Mouse (Mus musculus) CH12.LX (cell line): ENCODE measurements around the gene Clmn. TPM values are rescaled to one million over a fixed set of nuclear protein-coding genes. Genes with fewer than 3 reads are reported as not detected.

Experiments
- DNase-seq: peaks from one replicate; pipeline ENCODE4 v3.0.0-alpha.2; 2013; ENCODE audit errors: extremely low read depth
- H3K27ac ChIP-seq: 2 replicates; pipeline ENCODE4 v1.5.1; 2012; ENCODE audit warnings: low read depth, mild to moderate bottlenecking, control low read depth, moderate library complexity; ENCODE audit not compliant: insufficient read depth
- H3K27me3 ChIP-seq: replicated peaks from 2 replicates; pipeline ENCODE3; 2012; ENCODE audit warnings: inconsistent platforms
- H3K36me3 ChIP-seq, 2 experiments: replicated peaks in 1 of 2; 2 replicates each; pipeline versions ENCODE3 to v1.6.1; 2012; ENCODE audit warnings: inconsistent platforms in 1 of 2, low read length in 1 of 2, mild to moderate bottlenecking in 1 of 2, mixed read lengths in 1 of 2, moderate library complexity in 1 of 2; ENCODE audit not compliant: control insufficient read depth in 1 of 2, insufficient read depth in 1 of 2
- H3K4me1 ChIP-seq, 2 experiments: 2 replicates each; pipeline ENCODE4 v1.6.1; 2012; ENCODE audit warnings: inconsistent platforms in 1 of 2, moderate library complexity in 1 of 2; ENCODE audit not compliant: insufficient read depth in 2 of 2, control insufficient read depth in 1 of 2
- H3K4me2 ChIP-seq: 2 replicates; pipeline ENCODE4 v1.6.1; 2012; ENCODE audit warnings: low read depth, mild to moderate bottlenecking, control low read depth; ENCODE audit not compliant: poor library complexity, insufficient read depth, severe bottlenecking
- H3K4me3 ChIP-seq, 3 experiments: fragments of 150-350 bp in 1 of 3; sonication (generic) in 1 of 3; replicated peaks in 1 of 3; 2 replicates each; pipeline versions ENCODE3 to v1.5.1; 2011 to 2012; ENCODE audit warnings: low read depth in 2 of 3, low read length in 2 of 3, mild to moderate bottlenecking in 2 of 3, moderate library complexity in 2 of 3, control low read depth in 1 of 3, improper control_type of control experiment in 1 of 3, inconsistent platforms in 1 of 3, mixed read lengths in 1 of 3; ENCODE audit not compliant: poor library complexity in 1 of 3
- H3K79me2 ChIP-seq: replicated peaks from 2 replicates; pipeline ENCODE4 v1.6.1; 2012; ENCODE audit warnings: mild to moderate bottlenecking, moderate library complexity; ENCODE audit not compliant: control insufficient read depth, poor library complexity, insufficient read depth, severe bottlenecking; ENCODE audit errors: extremely low read depth
- H3K9ac ChIP-seq: 2 replicates; pipeline ENCODE4 v1.6.1; 2012; ENCODE audit warnings: low read depth, mild to moderate bottlenecking, control low read depth, moderate library complexity; ENCODE audit not compliant: insufficient read depth
- H3K9me3 ChIP-seq: replicated peaks from 2 replicates; pipeline ENCODE3; 2012; ENCODE audit warnings: low read length, inconsistent platforms, mixed read lengths
- BHLHE40 ChIP-seq: IDR thresholded peaks from 2 replicates; pipeline ENCODE4 v1.6.1; 2011; ENCODE audit warnings: mild to moderate bottlenecking, low read depth, low read length, improper control_type of control experiment
- CHD1 ChIP-seq: IDR thresholded peaks from 2 replicates; pipeline ENCODE4 v1.6.1; 2012; ENCODE audit warnings: low read depth, low read length, improper control_type of control experiment, inconsistent platforms
- E2F4 ChIP-seq: IDR thresholded peaks from 2 replicates; pipeline ENCODE4 v1.6.1; 2011; ENCODE audit warnings: low read depth, low read length, improper control_type of control experiment; ENCODE audit not compliant: insufficient replicate concordance
- ELF1 ChIP-seq: IDR thresholded peaks from 2 replicates; pipeline ENCODE4 v1.6.1; 2014; ENCODE audit warnings: low read depth, mild to moderate bottlenecking, inconsistent platforms, low read length, improper control_type of control experiment
- ETS1 ChIP-seq: conservative IDR thresholded peaks from 2 replicates; pipeline ENCODE4 v1.6.1; 2012; ENCODE audit warnings: low read depth, mild to moderate bottlenecking, inconsistent platforms, low read length, improper control_type of control experiment, moderate library complexity
- HCFC1 ChIP-seq: IDR thresholded peaks from 2 replicates; pipeline ENCODE4 v1.6.1; 2012; ENCODE audit warnings: low read depth, mild to moderate bottlenecking, inconsistent platforms, low read length, improper control_type of control experiment
- JUN ChIP-seq: IDR thresholded peaks from 2 replicates; pipeline ENCODE4 v1.6.1; 2011; ENCODE audit warnings: low read depth, mild to moderate bottlenecking, low read length, improper control_type of control experiment, moderate library complexity; ENCODE audit not compliant: insufficient read depth
- MAX ChIP-seq: IDR thresholded peaks from 2 replicates; pipeline ENCODE4 v1.6.1; 2011; ENCODE audit warnings: low read length, improper control_type of control experiment
- NELFE ChIP-seq: IDR thresholded peaks from 2 replicates; pipeline ENCODE4 v1.6.1; 2011; ENCODE audit warnings: low read depth, low read length, improper control_type of control experiment
- NRF1 ChIP-seq: IDR thresholded peaks from 2 replicates; pipeline ENCODE4 v1.6.1; 2014; ENCODE audit warnings: low read depth, mild to moderate bottlenecking, inconsistent platforms, low read length, improper control_type of control experiment, moderate library complexity
- PAX5 ChIP-seq: IDR thresholded peaks from 2 replicates; pipeline ENCODE4 v1.6.1; 2012; ENCODE audit warnings: low read length, inconsistent platforms, mixed read lengths
- POLR2A ChIP-seq: IDR thresholded peaks from 2 replicates; pipeline ENCODE4 v1.6.1; 2011; ENCODE audit warnings: low read depth, mild to moderate bottlenecking, improper control_type of control experiment, low read length
- POLR2AphosphoS2 ChIP-seq: IDR thresholded peaks from 2 replicates; pipeline ENCODE4 v1.6.1; 2011; ENCODE audit warnings: low read depth, low read length, improper control_type of control experiment
- SMC3 ChIP-seq: IDR thresholded peaks from 2 replicates; pipeline ENCODE4 v1.6.1; 2011; ENCODE audit warnings: low read depth, low read length, improper control_type of control experiment
- TCF12 ChIP-seq: IDR thresholded peaks from 2 replicates; pipeline ENCODE4 v1.6.1; 2014; ENCODE audit warnings: low read depth, mild to moderate bottlenecking, inconsistent platforms, low read length, improper control_type of control experiment
- dilution Hi-C: fragments of 300-500 bp; cut with MboI; formaldehyde crosslinking; loops from 2 replicates; pipeline ENCODE4 v1.14.3; 2020; ENCODE audit warnings: low sequenced_read_pairs; ENCODE audit not compliant: extremely low pct_unique_long_range_greater_than_20kb, extremely low pct_ligation_motif_present
- in situ Hi-C: fragments of 300-500 bp; cut with MboI; formaldehyde crosslinking; loops from 3 replicates; pipeline ENCODE4 v1.14.3; 2019; ENCODE audit warnings: low sequenced_read_pairs, low pct_ligation_motif_present, low pct_unique_long_range_greater_than_20kb, mixed read lengths
- polyA plus RNA-seq: library from polyadenylated mRNA; unstranded; fragments of >175 nt; gene quantifications from 2 replicates; pipeline ENCODE4 v1.2.1, GENCODE M21; 2012; ENCODE audit warnings: low read depth; ENCODE audit not compliant: insufficient read length
- total RNA-seq, 2 experiments: library from RNA; depleted of rRNA; stranded (reverse); fragments of 300-350 nt in 1 of 2; fragments of >200 nt in 1 of 2; gene quantifications; 2 replicates each; pipeline ENCODE4 v1.2.3; 2012 to 2014

The Clmn gene
- total and polyA plus RNA-seq, 3 experiments = not detected

DNA sequence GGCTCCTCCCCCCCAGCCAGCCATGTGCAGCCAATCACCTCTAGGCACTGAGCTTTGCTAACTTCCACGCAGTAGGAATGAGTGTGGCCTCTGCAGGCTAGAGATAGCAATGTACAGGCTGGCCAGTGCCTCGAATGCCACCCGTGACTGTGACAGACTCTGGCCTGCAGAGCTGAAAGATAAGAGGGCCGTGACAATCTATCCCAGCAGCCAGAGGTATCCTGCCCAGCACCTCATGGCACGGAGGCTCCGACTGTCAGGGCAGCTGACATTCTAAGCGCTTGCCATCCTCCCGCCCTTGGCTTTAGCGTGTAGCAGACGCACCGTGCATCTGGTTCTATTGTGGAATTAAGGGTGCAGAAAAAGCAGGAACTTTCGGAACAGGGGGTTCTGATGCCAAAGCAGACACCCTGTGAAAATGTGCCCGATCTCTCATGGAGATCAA is 26.9 kb downstream of the Clmn start:
- Histone ChIP-seq H3K9me3 (no peaks in the 10 kb centered on the region), H3K27me3 (peaks cover 92% of the 10 kb centered on the region), H3K4me1 (no peaks in the 10 kb centered on the region), H3K4me2 (no peak overlapping the region), H3K27ac (no peak overlapping the region), H3K36me3 (no peaks in the 10 kb centered on the region), H3K4me3 (no peak overlapping the region), H3K9ac (no peak overlapping the region), H3K79me2 (no peaks in the 10 kb centered on the region)
- TF ChIP-seq CHD1 = no peak
- no peak for TF ChIP-seq MAX
- TF ChIP-seq SMC3 = no peak
- in situ Hi-C loops = no loop called here
- DNase-seq = no peak
- dilution Hi-C loops = no loop called here

DNA sequence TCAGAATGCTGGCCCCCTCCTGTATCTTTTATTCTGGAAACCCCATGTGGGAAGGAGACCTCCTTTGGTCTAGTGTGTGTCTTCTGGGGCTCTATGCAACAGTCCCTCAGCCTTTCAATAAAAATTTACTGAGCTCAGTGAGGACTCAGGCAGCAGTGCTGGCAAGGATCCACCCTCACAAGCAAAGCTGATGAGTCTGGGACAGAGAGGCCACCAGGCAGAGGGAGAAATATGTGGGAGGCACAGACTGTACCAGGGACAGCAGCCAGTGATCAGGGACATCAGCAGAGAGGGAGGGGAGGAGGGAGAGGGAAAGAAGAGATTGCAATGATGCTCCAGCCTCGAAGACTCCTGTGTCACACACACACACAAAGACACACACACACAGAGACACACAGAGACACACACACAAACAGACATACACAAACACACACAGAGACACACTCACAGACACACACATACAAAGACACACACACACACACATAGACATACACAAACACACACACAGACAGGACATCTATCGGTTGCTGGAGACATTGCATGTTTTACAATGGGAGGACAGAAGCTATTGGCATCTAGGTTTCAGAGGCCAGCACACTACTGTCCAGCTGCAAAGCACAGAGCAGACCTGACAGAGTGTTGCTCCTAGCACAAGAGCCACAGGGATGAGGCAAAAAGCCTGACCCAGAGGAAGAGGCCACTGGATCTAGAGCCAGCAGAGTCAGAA is 27.6 kb downstream of the Clmn start:
- Histone ChIP-seq H3K4me2 (no peak overlapping the region), H3K4me1 (no peaks in the 10 kb centered on the region), H3K27me3 (peaks cover 89% of the 10 kb centered on the region), H3K9me3 (no peaks in the 10 kb centered on the region), H3K27ac (no peak overlapping the region), H3K36me3 (no peaks in the 10 kb centered on the region), H3K79me2 (no peaks in the 10 kb centered on the region), H3K4me3 (no peak overlapping the region), H3K9ac (no peak overlapping the region)
- dilution Hi-C loops (no loop called here), in situ Hi-C loops (no loop called here)
- no peak for DNase-seq
- TF ChIP-seq TCF12 (no peak), E2F4 (no peak), JUN (no peak), ELF1 (no peak), SMC3 (no peak), ETS1 (no peak), POLR2A (no peak), NELFE (no peak), HCFC1 (no peak), NRF1 (no peak), BHLHE40 (no peak), POLR2AphosphoS2 (no peak), PAX5 (no peak)
